Mouse (Mus musculus) midbrain, embryonic 14.5 days (tissue): Measurements from ENCODE around the gene Kndc1. TPM values are rescaled to one million over a fixed set of nuclear protein-coding genes. Genes with fewer than 3 reads are reported as not detected.

Experiments
- ATAC-seq: fragments of 200-750 bp; cut with Nextera tagmentation; 2 replicates; pipeline ENCODE4 v1.8.0; 2017; ENCODE audit warnings: moderate number of reproducible peaks, moderate library complexity; ENCODE audit not compliant: low FRiP score, low TSS enrichment
- DNase-seq: peaks from one replicate; pipeline ENCODE4 v3.0.0-alpha.2; 2015
- H3K27ac ChIP-seq: fragments of 300-500 bp; sonication (generic); replicated peaks from 2 replicates; pipeline ENCODE4 v1.5.1; 2014; ENCODE audit warnings: mild to moderate bottlenecking, low read depth, low read length, moderate library complexity
- H3K27me3 ChIP-seq: fragments of 300-500 bp; sonication (generic); 2 replicates; pipeline ENCODE4 v1.6.1; 2014; ENCODE audit warnings: low read length, control low read depth, mixed read lengths; ENCODE audit not compliant: control insufficient read depth, insufficient read depth
- H3K36me3 ChIP-seq: fragments of 300-500 bp; sonication (generic); 2 replicates; pipeline ENCODE4 v1.6.1; 2014; ENCODE audit warnings: low read length, control low read depth; ENCODE audit not compliant: control insufficient read depth, insufficient read depth
- H3K4me1 ChIP-seq: fragments of 300-500 bp; sonication (generic); 2 replicates; pipeline ENCODE4 v1.6.1; 2014; ENCODE audit warnings: mild to moderate bottlenecking, antibody characterized with exemption, low read length, control low read depth; ENCODE audit not compliant: control insufficient read depth, insufficient read depth
- H3K4me2 ChIP-seq: fragments of 300-500 bp; sonication (generic); 2 replicates; pipeline ENCODE4 v1.6.1; 2014; ENCODE audit warnings: mild to moderate bottlenecking, low read length, moderate library complexity
- H3K4me3 ChIP-seq: fragments of 300-500 bp; sonication (generic); replicated peaks from 2 replicates; pipeline ENCODE4 v1.5.1; 2014; ENCODE audit warnings: low read depth, low read length
- H3K9ac ChIP-seq: fragments of 300-500 bp; sonication (generic); replicated peaks from 2 replicates; pipeline ENCODE4 v1.6.1; 2014; ENCODE audit warnings: mild to moderate bottlenecking, low read length, moderate library complexity
- H3K9me3 ChIP-seq: fragments of 300-500 bp; sonication (generic); 2 replicates; pipeline ENCODE4 v1.6.1; 2016; ENCODE audit warnings: low read length, control low read depth, mixed read lengths; ENCODE audit not compliant: control insufficient read depth
- WGBS: fragments of 180-500 bp; shearing (Covaris S2); extraction: QIAGEN DNeasy Blood & Tissue Kit; methylation state at CpG from one replicate; pipeline ENCODE4 v1.1.7; 2014; 5-methylcytosine and 5-hydroxymethylcytosine counted together
- polyA plus RNA-seq: library from polyadenylated mRNA; unstranded; fragments of >200 nt; fragmentation: Nextera tagmentation; extraction: Ambion mirVana; gene quantifications from 2 replicates; pipeline ENCODE4 v1.2.1, GENCODE M21; 2014

Kndc1 gene
- 20.6 and 22.9 TPM in 2 replicates for polyA plus RNA-seq

DNA sequence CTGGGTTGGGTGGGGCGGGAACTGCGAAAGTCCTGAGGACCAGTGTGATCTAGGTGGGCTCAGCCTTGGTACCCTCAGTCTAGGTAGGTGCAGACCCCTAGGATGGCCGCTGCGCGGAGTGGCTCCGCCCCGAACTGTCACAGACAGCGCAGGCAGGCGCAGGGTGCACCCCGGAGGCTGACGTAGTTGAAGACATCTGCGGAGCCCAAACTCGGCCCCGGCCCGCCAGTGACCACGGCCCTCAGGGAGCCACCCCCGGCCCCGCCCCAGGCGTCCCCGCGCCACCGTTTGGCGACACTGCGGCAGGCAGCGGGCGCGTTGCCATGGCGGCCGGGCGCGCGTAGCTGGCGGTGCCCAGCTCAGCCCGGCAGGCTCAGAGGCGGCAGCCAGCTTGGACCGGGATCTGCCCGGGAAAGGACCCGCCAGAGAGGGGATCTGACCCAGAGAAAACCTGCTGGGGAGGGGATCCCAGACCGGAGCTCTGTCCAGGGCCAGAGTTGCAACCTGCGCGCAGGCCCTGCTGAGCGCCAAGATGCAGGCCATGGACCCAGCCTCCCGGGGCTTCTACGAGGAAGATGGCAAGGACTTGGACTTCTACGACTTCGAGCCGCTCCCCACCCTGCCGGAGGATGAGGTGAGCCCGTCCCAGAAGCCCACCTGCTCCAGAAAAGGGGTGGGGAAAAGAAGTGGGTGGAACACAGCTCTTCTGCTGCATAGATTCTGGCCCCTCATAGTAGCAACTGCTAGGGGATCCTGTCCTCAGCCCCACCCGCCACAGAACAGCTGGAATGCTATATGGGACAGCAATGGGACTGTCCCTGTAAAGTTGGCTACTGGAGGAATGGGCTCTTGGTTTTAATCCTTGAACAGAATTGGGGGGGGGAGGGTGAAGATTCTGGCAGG, at the start of gene Kndc1:
Gene Kndc1 (plus strand): TSS at position 42 of the 903 bp plus-strand sequence.
- WGBS, result under 1% methylated on average over 50 of the region's 50 CpGs
- ATAC-seq (peak; percentile 73), DNase-seq (peak; percentile 78)
- H3K4me1 ChIP-seq, result 0 out of 2 replicates have a peak, but pooled peaks cover 8% of the 10 kb centered on the region
- no peaks in the 10 kb centered on the region for H3K36me3 ChIP-seq
- 0 out of 2 replicates have a peak, but pooled peaks cover 9% of the 10 kb centered on the region for H3K27me3 ChIP-seq
- H3K4me2 ChIP-seq, result peak within 1 kb of the TSS; percentile 76
- H3K4me3 ChIP-seq, result peak within 1 kb of the TSS; percentile 52
- no peak within 1 kb of the TSS for H3K27ac ChIP-seq
- H3K9me3 ChIP-seq, result no peaks in the 10 kb centered on the region
- H3K9ac ChIP-seq, result peak within 1 kb of the TSS; percentile 68

DNA sequence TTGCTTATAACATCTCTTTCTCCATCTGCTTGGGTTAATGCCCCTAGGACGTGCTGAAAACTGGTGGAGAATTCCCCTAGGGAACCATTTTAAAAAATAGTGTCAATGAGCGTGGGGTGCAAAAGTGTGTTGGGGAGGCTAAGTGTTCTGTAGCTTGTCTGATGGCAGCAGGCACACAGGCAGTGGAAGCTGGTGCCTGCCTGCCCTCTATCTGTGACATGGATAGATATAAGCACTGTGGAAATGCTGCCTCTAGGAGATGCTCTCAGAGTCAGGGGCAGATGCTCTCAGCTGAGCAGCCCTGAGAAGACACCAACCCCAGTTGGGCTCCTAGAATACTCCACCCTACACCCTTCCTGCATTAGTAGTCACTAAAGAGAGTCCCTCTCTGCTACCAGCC, 49.4 kb upstream of the Kndc1 start:
- H3K9me3 ChIP-seq, result no peaks in the 10 kb centered on the region
- no peak for ATAC-seq
- H3K27me3 ChIP-seq, result no peaks in the 10 kb centered on the region
- H3K9ac ChIP-seq, result no peak overlapping the region
- 89% methylated on average over 2 of the region's 2 CpGs for WGBS
- H3K4me3 ChIP-seq, result no peak overlapping the region
- no peak overlapping the region for H3K27ac ChIP-seq
- H3K36me3 ChIP-seq, result peaks cover 11% of the 10 kb centered on the region
- DNase-seq, result no peak
- peaks cover 11% of the 10 kb centered on the region for H3K4me1 ChIP-seq
- no peak overlapping the region for H3K4me2 ChIP-seq

DNA sequence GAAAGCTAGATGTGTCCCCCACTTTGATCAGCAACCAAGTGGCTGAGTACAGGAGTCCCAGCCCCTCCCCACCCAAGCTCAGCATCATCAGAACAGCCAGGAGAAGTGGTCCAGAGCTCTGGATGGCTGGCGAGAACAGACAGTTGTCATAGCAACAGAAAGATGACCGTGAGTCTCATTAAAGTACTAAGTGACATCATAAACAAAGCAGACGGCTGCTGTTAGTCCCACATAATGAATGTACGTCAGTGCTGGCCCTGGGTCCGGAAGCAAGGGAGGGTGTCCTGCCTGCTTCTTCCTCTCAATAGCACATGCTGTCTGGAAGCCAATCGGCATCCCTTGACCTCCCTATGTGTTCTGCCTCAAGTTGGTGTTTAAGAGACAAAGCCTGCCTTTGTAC, 44.3 kb upstream of the Kndc1 start:
- 0 out of 2 replicates have a peak overlapping the region, but pooled peaks have one; percentile 36 for H3K9ac ChIP-seq

DNA sequence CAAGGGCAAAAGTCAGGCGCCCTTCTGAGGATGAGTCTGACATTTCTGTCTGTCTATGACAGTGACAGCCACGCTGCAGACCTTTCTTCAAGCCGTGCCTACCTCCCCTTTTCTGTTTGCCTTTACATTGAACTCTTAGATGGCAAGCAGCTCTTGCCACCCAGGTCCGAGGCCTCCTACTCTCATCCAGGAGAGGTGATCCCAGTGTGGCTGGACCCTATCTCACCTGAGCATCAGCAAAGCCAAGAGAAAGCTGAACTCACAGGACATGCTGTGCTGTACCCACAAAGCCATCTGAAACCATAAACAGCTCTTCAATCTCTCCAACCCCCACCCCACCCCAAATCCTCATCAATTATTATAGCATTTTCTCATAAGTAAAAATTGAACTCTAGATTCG, 43.8 kb upstream of the Kndc1 start:
- ATAC-seq, result peak; percentile 11; the same call in 1 of the 2 replicates
- no peak overlapping the region for H3K4me3 ChIP-seq
- H3K4me2 ChIP-seq, result peak overlapping the region; percentile 21
- H3K9me3 ChIP-seq, result no peaks in the 10 kb centered on the region
- H3K27me3 ChIP-seq, result no peaks in the 10 kb centered on the region
- peaks cover 14% of the 10 kb centered on the region; the same call in 1 of the 2 replicates for H3K36me3 ChIP-seq
- peak overlapping the region; percentile 36; the same call in 1 of the 2 replicates for H3K9ac ChIP-seq
- H3K27ac ChIP-seq, result peak overlapping the region; percentile 87
- peak; percentile 21 for DNase-seq
- peaks cover 23% of the 10 kb centered on the region for H3K4me1 ChIP-seq
- 59% methylated on average over 5 of the region's 5 CpGs for WGBS

More for the DNA sequence above, 44.3 kb upstream of the Kndc1 start:
- Histone ChIP-seq H3K4me1 (peaks cover 23% of the 10 kb centered on the region), H3K9me3 (no peaks in the 10 kb centered on the region), H3K4me2 (peak overlapping the region; percentile 21), H3K27me3 (no peaks in the 10 kb centered on the region), H3K27ac (peak overlapping the region; percentile 87), H3K4me3 (no peak overlapping the region), H3K36me3 (peaks cover 14% of the 10 kb centered on the region; the same call in 1 of the 2 replicates)
- DNase-seq (peak; percentile 80), ATAC-seq (peak; percentile 82)
- 3% methylated on average over 6 of the region's 6 CpGs for WGBS

DNA sequence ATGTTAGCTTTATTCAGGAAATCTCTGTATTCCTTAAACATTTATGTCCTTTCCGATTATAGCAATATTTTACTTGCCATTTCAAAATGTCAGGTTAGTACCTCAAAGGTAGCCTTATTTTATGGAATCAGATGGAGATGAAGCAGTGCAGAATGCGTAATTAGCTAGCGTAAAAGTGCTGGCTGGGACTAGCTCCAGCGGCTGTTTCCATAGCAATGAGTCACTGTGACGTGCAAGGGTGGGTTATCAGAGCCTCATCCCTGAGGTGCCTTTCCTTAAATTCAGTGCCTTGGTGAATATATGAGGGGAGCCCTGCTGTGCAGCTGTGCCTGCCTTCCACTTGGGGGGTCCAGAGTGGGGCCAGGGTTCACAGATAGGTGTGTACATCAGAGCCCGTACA, 43.4 kb upstream of the Kndc1 start:
- Histone ChIP-seq H3K9me3 (no peaks in the 10 kb centered on the region), H3K36me3 (peaks cover 14% of the 10 kb centered on the region; the same call in 1 of the 2 replicates), H3K9ac (0 out of 2 replicates have a peak overlapping the region, but pooled peaks have one; percentile 23), H3K4me2 (no peak overlapping the region), H3K27ac (peak overlapping the region; percentile 87), H3K4me1 (peaks cover 23% of the 10 kb centered on the region), H3K27me3 (no peaks in the 10 kb centered on the region), H3K4me3 (no peak overlapping the region)
- ATAC-seq, result peak; percentile 57; the same call in 1 of the 2 replicates
- DNase-seq, result peak; percentile 85
- WGBS, result 33% methylated on average over 6 of the region's 6 CpGs

DNA sequence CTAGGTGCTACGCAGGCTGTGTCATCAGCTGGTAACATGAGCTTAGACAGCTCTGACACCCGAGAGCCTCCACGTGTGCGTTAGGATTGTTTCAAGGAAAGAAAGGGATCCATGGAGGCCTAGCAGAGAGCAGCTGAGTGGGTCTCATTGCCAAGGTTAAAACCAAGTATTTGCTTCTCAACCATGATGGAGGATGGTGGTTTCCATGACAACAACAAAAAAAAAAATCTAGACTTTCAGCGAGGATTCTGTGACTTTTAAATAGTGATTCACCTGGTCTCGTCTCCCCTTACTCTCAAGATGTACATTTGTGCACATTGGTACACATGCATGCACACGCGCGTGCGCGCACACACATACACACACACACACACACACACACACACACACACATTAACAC, 39.2 kb upstream of the Kndc1 start:
- Histone ChIP-seq H3K27ac (0 out of 2 replicates have a peak overlapping the region, but pooled peaks have one; percentile 20), H3K9me3 (no peaks in the 10 kb centered on the region), H3K4me3 (no peak overlapping the region), H3K27me3 (no peaks in the 10 kb centered on the region), H3K4me1 (peaks cover 13% of the 10 kb centered on the region), H3K36me3 (peaks cover 14% of the 10 kb centered on the region; the same call in 1 of the 2 replicates), H3K4me2 (no peak overlapping the region), H3K9ac (no peak overlapping the region)
- 78% methylated on average over 11 of the region's 11 CpGs for WGBS
- DNase-seq (peak; percentile 64), ATAC-seq (no peak)

DNA sequence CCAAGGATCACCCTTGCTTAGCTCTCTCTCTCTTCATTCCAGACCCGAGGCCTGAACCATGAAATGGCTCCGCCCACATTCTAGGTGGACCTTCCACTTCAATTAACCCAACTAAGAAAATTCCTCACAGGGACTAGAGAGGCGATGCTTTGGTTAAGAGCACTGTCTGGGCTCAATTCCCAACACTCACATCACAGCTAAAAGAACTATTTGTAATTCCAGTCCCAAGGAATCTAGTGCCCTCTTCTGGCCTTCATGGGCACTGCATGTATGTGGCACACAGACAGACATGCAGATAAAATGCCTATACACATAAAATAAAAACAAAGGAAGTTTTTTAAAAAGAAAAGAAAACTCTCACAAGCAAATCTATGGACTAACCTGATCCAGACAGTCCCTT, 33.1 kb upstream of the Kndc1 start:
- 34% methylated on average over 3 of the region's 3 CpGs for WGBS
- H3K36me3 ChIP-seq, result no peaks in the 10 kb centered on the region
- H3K9ac ChIP-seq, result no peak overlapping the region
- ATAC-seq (no peak), DNase-seq (peak; percentile 85)
- H3K4me1 ChIP-seq, result no peaks in the 10 kb centered on the region
- H3K27me3 ChIP-seq, result no peaks in the 10 kb centered on the region
- H3K27ac ChIP-seq, result no peak overlapping the region
- no peaks in the 10 kb centered on the region for H3K9me3 ChIP-seq
- H3K4me2 ChIP-seq, result no peak overlapping the region
- no peak overlapping the region for H3K4me3 ChIP-seq

DNA sequence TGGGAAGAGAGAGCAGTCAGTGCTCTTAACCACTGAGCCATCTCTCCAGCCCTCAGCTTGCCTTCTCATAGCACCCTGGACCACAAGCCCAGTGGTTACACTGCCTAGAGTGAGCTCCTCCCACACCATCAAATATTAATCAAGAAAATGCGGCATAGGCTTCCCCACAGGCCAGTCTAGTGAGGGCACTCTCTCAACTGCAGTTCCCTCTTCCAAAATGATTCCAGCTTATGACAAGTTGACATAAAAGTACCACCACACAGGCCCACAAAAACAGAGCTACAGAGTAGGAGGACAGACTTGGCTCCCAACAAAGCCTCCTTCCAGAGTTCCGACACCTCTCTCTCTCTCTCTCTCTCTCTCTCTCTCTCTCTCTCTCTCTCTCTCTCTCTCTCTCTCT, 31.4 kb upstream of the Kndc1 start:
- no peak for ATAC-seq
- H3K27ac ChIP-seq, result no peak overlapping the region
- no peaks in the 10 kb centered on the region for H3K9me3 ChIP-seq
- no peak overlapping the region for H3K4me3 ChIP-seq
- DNase-seq, result no peak
- H3K4me2 ChIP-seq, result no peak overlapping the region
- no peaks in the 10 kb centered on the region for H3K27me3 ChIP-seq
- H3K36me3 ChIP-seq, result no peaks in the 10 kb centered on the region
- WGBS, result 81% methylated on average over 2 of the region's 2 CpGs
- no peak overlapping the region for H3K9ac ChIP-seq
- no peaks in the 10 kb centered on the region for H3K4me1 ChIP-seq
